Mouse (Mus musculus) liver, embryonic 12.5 days (tissue): ENCODE data around the gene Olfr368. TPM values are rescaled to one million over a fixed set of nuclear protein-coding genes. Genes with fewer than 3 reads are reported as not detected.

Experiments used
- polyA plus RNA-seq: library from polyadenylated mRNA; unstranded; fragments of >200 nt; fragmentation: Nextera tagmentation; extraction: Ambion mirVana; gene quantifications from 2 replicates; pipeline ENCODE4 v1.2.1, GENCODE M21; 2016

Olfr368 gene
- polyA plus RNA-seq, 1 experiment from 2014 or later, result not detected

Other genes starting within 250 kb of the Olfr368 start
- not detected in 2 replicates for gene Olfr361, start 237.2 kb upstream of the Olfr368 start, polyA plus RNA-seq
- not detected in 2 replicates for gene Olfr362, start 208.6 kb upstream of the Olfr368 start, polyA plus RNA-seq
- not detected in 2 replicates for gene Olfr364-ps1, start 187.2 kb upstream of the Olfr368 start, polyA plus RNA-seq
- gene Olfr365, start 138.3 kb upstream of the Olfr368 start, polyA plus RNA-seq, result not detected in 2 replicates
- not detected in 2 replicates for gene Olfr366, start 114.9 kb upstream of the Olfr368 start, polyA plus RNA-seq
- 16.1 and 16.3 TPM in 2 replicates for gene Pdcl, start 32.8 kb downstream of the Olfr368 start, polyA plus RNA-seq
- gene Rc3h2, start 96.4 kb downstream of the Olfr368 start, polyA plus RNA-seq, result 7.0 and 7.7 TPM in 2 replicates
- 3.3 and 3.4 TPM in 2 replicates for gene Zbtb26, start 116.6 kb downstream of the Olfr368 start, polyA plus RNA-seq
- gene Zbtb6, start 116.7 kb downstream of the Olfr368 start, polyA plus RNA-seq, result 3.3 and 3.6 TPM in 2 replicates
- 13.4 and 13.9 TPM in 2 replicates for gene Rabgap1, start 116.8 kb downstream of the Olfr368 start, polyA plus RNA-seq
- gene Gpr21, start 189.8 kb downstream of the Olfr368 start, polyA plus RNA-seq, result 0.26 and 0.28 TPM in 2 replicates